Mouse (Mus musculus) heart, adult 9 months (tissue): ENCODE results near the gene Ppp4r3a.

Experiments used
- DNase-seq, 2 experiments: peaks; one replicate each; pipeline ENCODE4 v3.0.0; 2022; ENCODE audit warnings: low spot score in 2 of 2

Gene Ppp4r3a

GRCm38 (mm10) chr12:100993146-100993545 is 90.4 kb downstream of the Ppp4r3a start:
- no peak for DNase-seq

GRCm38 (mm10) chr12:100992505-100992904 is 91.0 kb downstream of the Ppp4r3a start:
- DNase-seq = no peak

- DNase-seq = no peak
These were observed 92.4 kb downstream of the Ppp4r3a start for GRCm38 (mm10) chr12:100991119-100991518.

- no peak for DNase-seq
These were observed 93.2 kb downstream of the Ppp4r3a start for GRCm38 (mm10) chr12:100990291-100990690.

GRCm38 (mm10) chr12:100989780-100990288 is 93.7 kb downstream of the Ppp4r3a start:
- no peak for DNase-seq
